Mouse (Mus musculus) CD4-positive, CD25-positive, alpha-beta regulatory T cell, adult 2 months (primary cell): ENCODE measurements around the gene Ctps.
A peak's percentile ranks its signal among the peaks of the same experiment; 100 is the strongest.

Source experiments
- DNase-seq: peaks from one replicate; pipeline ENCODE4 v3.0.0-alpha.2; 2012; ENCODE audit warnings: low read depth, low spot score

Ctps gene

GRCm38 (mm10) chr4:120570438-120571069 lies 478 bp upstream of the Ctps start:
- no peak for DNase-seq

- DNase-seq: peak; percentile 13
Measured at GRCm38 (mm10) chr4:120569025-120569424, 1.1 kb downstream of the Ctps start.

DNA sequence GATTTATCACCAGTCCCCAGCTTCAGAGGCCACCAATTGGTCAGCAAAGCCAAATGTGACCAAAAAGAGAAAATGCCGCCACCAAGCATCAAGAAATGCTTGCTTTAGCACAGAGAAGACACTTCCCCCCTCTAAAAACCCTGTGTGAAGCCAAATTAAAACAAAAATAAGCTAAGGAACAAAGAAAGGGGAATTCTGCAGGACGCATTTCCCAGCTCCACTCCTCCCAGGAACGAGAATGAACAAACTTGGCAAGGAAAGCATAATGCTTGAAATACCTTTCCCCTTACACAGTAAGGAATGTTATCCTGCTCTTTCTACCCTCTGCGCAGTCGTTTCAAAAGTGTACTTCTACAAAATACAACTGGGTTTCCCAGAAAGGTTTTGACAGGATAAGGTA lies 2.1 kb downstream of the Ctps start:
- DNase-seq: no peak

DNA sequence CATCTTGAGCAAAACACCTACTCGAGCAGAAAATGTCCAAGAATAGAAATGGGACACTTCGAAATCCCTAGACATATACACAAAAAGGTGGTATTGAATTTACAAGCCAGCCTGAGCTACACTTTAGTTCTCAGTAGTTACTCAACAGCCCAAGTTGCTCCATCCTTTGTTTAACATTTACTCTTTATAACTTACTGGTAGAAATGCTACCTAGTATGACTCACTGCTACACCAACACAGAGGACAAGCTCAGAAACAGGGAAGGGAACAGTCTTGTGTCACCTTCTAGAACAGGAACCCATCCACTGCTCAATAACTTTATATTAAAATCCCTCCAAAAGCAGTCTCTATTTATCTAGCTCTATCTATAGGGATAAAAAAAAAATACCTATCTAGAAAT lies 4.3 kb downstream of the Ctps start:
- no peak for DNase-seq

DNA sequence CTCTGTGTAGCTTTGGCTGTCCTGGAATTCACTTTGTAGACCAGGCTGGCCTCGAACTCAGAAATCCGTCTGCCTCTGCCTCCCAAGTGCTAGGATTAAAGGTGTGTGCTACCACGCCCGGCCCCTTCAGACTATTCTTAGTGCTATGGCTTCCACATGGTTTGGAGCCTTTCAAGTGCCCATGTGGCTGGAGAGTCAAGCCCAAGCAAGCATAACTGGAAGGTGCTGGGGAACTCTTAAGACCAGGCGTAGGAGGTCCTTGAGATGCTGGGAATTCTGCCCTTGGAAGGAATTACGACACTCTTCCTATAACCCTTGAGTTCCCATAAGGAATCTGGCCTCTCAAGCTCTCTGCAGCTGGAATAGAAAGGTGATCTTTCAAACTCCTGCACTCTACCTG lies 13.5 kb downstream of the Ctps start:
- DNase-seq: no peak

DNA sequence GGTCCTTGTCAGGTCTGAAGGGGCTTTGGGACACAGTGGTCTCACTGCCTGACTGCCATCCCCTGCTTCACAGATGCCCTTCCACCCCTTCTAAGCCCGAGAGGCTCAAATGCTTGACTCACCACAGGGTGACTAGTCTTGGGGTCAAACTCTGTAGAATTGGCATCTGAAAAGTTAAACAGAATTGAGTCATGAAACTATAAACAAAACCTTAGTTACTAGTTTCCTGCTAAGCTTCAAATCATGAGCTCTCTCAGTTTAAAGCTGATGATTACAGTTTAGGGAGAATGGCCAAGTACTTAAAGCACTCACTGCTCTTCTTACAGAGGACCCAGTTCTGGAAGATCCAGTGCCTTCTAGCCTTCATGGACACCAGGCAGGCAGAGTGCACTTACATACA lies 25.2 kb downstream of the Ctps start:
- no peak for DNase-seq

- no peak for DNase-seq
Measured at GRCm38 (mm10) chr4:120538664-120539063, 31.4 kb downstream of the Ctps start.

GRCm38 (mm10) chr4:120531986-120532385 lies 38.1 kb downstream of the Ctps start, which contains the start of gene Slfnl1:
TSS of gene Slfnl1 (plus strand) at chr4:120532231.
- DNase-seq: no peak

GRCm38 (mm10) chr4:120528171-120528570 lies 41.9 kb downstream of the Ctps start:
- DNase-seq: no peak

DNA sequence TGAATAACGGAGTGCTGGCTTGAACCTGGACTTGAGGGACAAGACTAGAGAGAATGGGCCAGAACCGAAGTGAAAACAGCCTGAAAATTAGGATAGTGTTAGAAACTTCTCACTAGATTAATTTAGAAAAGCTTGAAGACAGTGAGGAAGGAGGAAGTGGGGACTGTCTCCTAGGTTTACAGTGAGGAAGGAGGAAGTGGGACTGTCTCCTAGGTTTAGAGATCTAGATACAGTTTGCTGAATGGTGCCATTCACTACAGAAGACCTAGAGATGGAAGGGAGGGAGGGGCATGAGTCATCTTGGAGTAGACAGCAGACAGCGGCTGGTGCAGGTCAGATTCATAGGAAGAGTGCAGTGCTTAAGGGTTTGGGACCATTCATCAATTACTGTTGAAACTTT lies 47.0 kb downstream of the Ctps start:
- no peak for DNase-seq

DNA sequence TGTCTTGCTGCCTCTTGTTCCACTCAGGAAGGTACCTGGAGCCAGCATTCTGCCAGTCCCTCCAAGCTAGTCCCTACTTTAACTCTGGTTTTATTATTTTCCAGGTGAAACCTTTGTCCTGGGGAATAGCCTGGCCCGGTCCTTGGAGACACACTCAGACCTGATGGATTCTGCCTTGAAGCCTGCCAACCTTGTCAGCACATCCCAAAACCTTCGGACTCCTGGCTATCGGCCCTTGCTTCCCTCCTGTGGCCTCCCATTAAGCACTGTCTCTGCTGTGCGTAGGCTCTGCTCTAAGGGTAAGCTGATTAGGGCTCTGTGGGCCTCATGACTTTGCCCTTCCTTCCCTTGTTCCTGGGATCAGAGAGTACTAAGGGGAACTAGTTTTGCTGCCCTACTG lies 47.7 kb downstream of the Ctps start:
- no peak for DNase-seq

DNA sequence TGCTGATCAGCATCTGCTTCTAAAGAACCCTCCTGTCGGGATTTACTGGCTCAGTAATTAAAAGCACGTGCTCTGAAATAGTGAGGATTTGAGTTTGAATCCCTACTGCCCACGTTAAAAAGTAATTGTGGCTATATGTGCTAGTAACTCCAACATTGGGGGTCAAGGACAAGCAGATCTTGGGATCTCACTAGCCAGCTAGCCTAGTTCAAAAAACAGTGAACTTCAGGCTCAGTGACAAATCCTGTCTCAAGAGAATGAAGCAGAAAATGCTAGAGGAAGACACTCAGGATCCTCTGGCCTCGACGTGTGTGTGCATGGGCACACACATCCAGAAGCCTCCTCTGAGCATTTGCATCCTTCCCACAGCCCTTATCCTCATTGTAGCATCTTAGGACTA lies 48.3 kb downstream of the Ctps start:
- no peak for DNase-seq

- no peak for DNase-seq
Measured at GRCm38 (mm10) chr4:120517335-120517734, 52.7 kb downstream of the Ctps start.

DNA sequence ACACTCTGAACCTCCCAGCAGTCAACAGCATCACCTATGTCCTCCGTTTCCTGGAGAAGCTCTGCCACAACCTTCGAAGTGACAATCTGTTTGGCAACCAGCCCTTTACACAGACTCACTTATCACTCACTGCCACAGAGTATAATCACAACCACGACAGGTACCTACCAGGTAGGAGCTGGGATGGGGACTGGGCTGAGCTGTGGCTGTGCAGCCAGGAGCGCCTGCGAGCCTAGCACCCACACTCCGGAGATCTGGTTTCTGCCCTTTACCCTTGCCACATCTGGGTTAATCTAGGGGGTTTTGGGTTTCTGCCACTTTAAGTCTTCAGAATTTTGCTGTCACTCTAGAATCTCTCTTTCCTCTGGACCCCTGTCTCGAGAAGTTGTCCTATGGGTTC lies 53.2 kb downstream of the Ctps start:
- no peak for DNase-seq

DNA sequence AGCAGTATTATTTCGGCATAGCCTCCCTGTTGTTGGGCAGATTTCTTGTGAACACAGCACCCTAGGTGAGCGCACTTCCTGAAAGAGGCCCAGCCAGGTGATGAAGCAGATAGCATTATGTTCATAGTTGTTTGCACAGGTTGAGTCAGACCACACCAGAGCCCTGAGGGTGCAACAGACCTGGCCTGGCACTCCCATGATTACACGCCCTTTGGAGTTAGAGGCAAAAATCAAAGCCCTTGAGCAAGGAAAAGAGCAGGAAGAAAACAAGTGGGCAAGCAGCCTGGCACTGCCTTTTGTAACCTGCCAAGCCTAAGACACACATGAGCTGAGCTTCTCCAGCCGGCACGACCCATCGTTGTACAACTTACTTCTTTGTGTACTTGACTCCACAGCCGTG lies 53.6 kb downstream of the Ctps start:
- no peak for DNase-seq

DNA sequence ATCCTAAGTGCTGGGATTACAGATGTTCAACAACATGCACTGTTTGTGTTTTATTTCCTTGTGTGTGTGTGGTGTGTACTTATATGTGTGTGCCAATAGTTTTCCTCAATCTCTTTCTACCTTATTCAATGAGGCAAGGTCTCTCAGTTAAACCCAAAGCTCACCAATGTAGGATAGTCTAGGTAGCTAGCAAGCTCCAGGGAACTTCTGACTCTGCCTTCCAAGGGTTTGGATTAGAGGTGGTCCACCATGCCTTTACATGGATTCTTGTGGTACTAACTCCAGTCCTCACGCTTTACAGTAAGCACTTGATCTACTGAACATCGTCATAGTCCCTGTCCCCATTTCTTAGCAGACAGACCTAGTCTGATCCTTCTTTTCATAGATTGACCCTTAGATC lies 55.7 kb downstream of the Ctps start:
- DNase-seq: no peak

GRCm38 (mm10) chr4:120511203-120511602 lies 58.9 kb downstream of the Ctps start:
- DNase-seq: no peak

DNA sequence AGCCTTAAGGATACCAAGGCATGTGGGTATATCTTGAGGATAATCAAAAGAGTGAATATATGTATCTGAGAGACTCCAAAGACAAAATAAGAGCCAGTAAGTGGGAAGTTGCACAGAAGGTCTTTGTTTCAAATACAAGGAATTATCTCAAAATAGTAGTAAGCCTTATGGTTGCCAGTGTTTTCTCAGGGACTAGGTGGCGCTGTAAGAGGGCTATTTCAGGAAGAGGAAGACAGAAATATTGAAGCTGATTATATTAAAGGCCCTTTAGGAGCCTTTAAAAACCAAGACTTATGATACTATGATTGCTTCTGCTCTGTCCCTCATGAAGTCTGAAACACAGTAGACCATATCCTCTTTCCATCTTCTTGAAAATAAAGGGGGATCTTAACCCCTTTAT lies 63.1 kb downstream of the Ctps start:
- no peak for DNase-seq
